Mouse (Mus musculus) MEL (cell line): Measurements from ENCODE around the gene Cd5. TPM values are rescaled to one million over a fixed set of nuclear protein-coding genes. Genes with fewer than 3 reads are reported as not detected.

Experiments
- DNase-seq: peaks from one replicate; pipeline ENCODE4 v3.0.0; 2011; ENCODE audit warnings: low read depth, low spot score
- H3K27ac ChIP-seq: 2 replicates; pipeline ENCODE4 v1.5.1; 2012; ENCODE audit warnings: low read depth, mild to moderate bottlenecking, control low read depth, low read length, moderate library complexity; ENCODE audit not compliant: control insufficient read depth
- H3K27me3 ChIP-seq, 2 experiments: fragments of 150-350 bp in 1 of 2; sonication (generic) in 1 of 2; 2 replicates each; pipeline ENCODE4 v1.6.1; 2012; ENCODE audit warnings: low read length in 2 of 2, mild to moderate bottlenecking in 2 of 2, improper control_type of control experiment in 1 of 2, moderate library complexity in 1 of 2; ENCODE audit not compliant: insufficient read depth in 2 of 2, control insufficient read depth in 1 of 2
- H3K36me3 ChIP-seq, 2 experiments: 2 replicates each; pipeline ENCODE4 v1.6.1; 2012 to 2014; ENCODE audit warnings: low read length in 2 of 2, improper control_type of control experiment in 1 of 2, inconsistent platforms in 1 of 2, mild to moderate bottlenecking in 1 of 2; ENCODE audit not compliant: insufficient read depth in 2 of 2, control insufficient read depth in 1 of 2
- H3K4me1 ChIP-seq, 2 experiments: fragments of 150-350 bp in 1 of 2; sonication (generic) in 1 of 2; 2 replicates each; pipeline ENCODE4 v1.6.1; 2012; ENCODE audit warnings: low read length in 2 of 2, improper control_type of control experiment in 1 of 2, mild to moderate bottlenecking in 1 of 2; ENCODE audit not compliant: insufficient read depth in 2 of 2, control insufficient read depth in 1 of 2
- H3K4me3 ChIP-seq, 2 experiments: fragments of 150-350 bp in 1 of 2; sonication (generic) in 1 of 2; 2 replicates each; pipeline ENCODE4 v1.5.1; 2012; ENCODE audit warnings: low read depth in 2 of 2, low read length in 2 of 2, mild to moderate bottlenecking in 2 of 2, moderate library complexity in 2 of 2, control low read depth in 1 of 2, improper control_type of control experiment in 1 of 2; ENCODE audit not compliant: control insufficient read depth in 1 of 2, insufficient read depth in 1 of 2
- H3K79me2 ChIP-seq: 2 replicates; pipeline ENCODE4 v1.6.1; 2012; ENCODE audit warnings: mild to moderate bottlenecking, low read length, moderate library complexity; ENCODE audit not compliant: control insufficient read depth, poor library complexity, insufficient read depth
- H3K9ac ChIP-seq: 2 replicates; pipeline ENCODE4 v1.6.1; 2012; ENCODE audit warnings: low read depth, mild to moderate bottlenecking, control low read depth, low read length, moderate library complexity; ENCODE audit not compliant: control insufficient read depth, poor library complexity, severe bottlenecking
- H3K9me3 ChIP-seq: fragments of 150-350 bp; sonication (generic); replicated peaks from 2 replicates; pipeline ENCODE4 v1.6.1; 2012; ENCODE audit warnings: mild to moderate bottlenecking, low read length, improper control_type of control experiment, moderate library complexity; ENCODE audit not compliant: insufficient read depth
- CHD1 ChIP-seq: IDR thresholded peaks from 2 replicates; pipeline ENCODE4 v1.6.1; 2012; ENCODE audit warnings: low read depth, mild to moderate bottlenecking, inconsistent platforms, low read length, improper control_type of control experiment
- CHD2 ChIP-seq: IDR thresholded peaks from 2 replicates; pipeline ENCODE4 v1.6.1; 2011; ENCODE audit warnings: low read length, improper control_type of control experiment
- CTCF ChIP-seq, 3 experiments: IDR thresholded peaks in 2 of 3; conservative IDR thresholded peaks in 1 of 3; 2 replicates each; pipeline ENCODE4 v1.5.1; 2011 to 2012; ENCODE audit warnings: low read length in 3 of 3, low read depth in 2 of 3, mild to moderate bottlenecking in 2 of 3, improper control_type of control experiment in 1 of 3, inconsistent platforms in 1 of 3, mixed read lengths in 1 of 3, moderate library complexity in 1 of 3; ENCODE audit not compliant: control insufficient read depth in 1 of 3, insufficient read depth in 1 of 3, poor library complexity in 1 of 3, severe bottlenecking in 1 of 3
- GATA1 ChIP-seq: IDR thresholded peaks from 2 replicates; pipeline ENCODE4 v1.6.1; 2011; ENCODE audit warnings: low read depth, low read length, improper control_type of control experiment
- MAX ChIP-seq: IDR thresholded peaks from 2 replicates; pipeline ENCODE4 v1.6.1; 2011; ENCODE audit warnings: low read length, improper control_type of control experiment
- MAZ ChIP-seq: IDR thresholded peaks from 2 replicates; pipeline ENCODE4 v1.6.1; 2012; ENCODE audit warnings: low read depth, mild to moderate bottlenecking, inconsistent platforms, low read length, improper control_type of control experiment
- MEF2A ChIP-seq: IDR thresholded peaks from 2 replicates; pipeline ENCODE4 v1.6.1; 2014; ENCODE audit warnings: low read depth, mild to moderate bottlenecking, inconsistent platforms, low read length, improper control_type of control experiment; ENCODE audit not compliant: poor library complexity, insufficient replicate concordance, severe bottlenecking; ENCODE audit errors: extremely low read depth
- MXI1 ChIP-seq: IDR thresholded peaks from 2 replicates; pipeline ENCODE4 v1.6.1; 2011; ENCODE audit warnings: mild to moderate bottlenecking, low read depth, low read length, improper control_type of control experiment
- MYC ChIP-seq: IDR thresholded peaks from 2 replicates; pipeline ENCODE4 v1.6.1; 2011; ENCODE audit warnings: low read depth, mild to moderate bottlenecking, low read length, improper control_type of control experiment, moderate library complexity
- NELFE ChIP-seq: IDR thresholded peaks from 2 replicates; pipeline ENCODE4 v1.6.1; 2011; ENCODE audit warnings: low read depth, low read length, improper control_type of control experiment
- NRF1 ChIP-seq: IDR thresholded peaks from 2 replicates; pipeline ENCODE4 v1.6.1; 2014; ENCODE audit warnings: low read depth, mild to moderate bottlenecking, inconsistent platforms, low read length, improper control_type of control experiment, moderate library complexity; ENCODE audit not compliant: poor library complexity, insufficient read depth, severe bottlenecking
- POLR2A ChIP-seq, 2 experiments: IDR thresholded peaks; 2 replicates each; pipeline ENCODE4 v1.6.1; 2011 to 2012; ENCODE audit warnings: low read length in 2 of 2, mild to moderate bottlenecking in 2 of 2, control low read depth in 1 of 2, improper control_type of control experiment in 1 of 2, low read depth in 1 of 2, moderate library complexity in 1 of 2; ENCODE audit not compliant: control insufficient read depth in 1 of 2, insufficient read depth in 1 of 2, poor library complexity in 1 of 2
- POLR2AphosphoS2 ChIP-seq: IDR thresholded peaks from 2 replicates; pipeline ENCODE4 v1.6.1; 2011; ENCODE audit warnings: low read length, improper control_type of control experiment
- RCOR1 ChIP-seq: IDR thresholded peaks from 2 replicates; pipeline ENCODE4 v1.6.1; 2012; ENCODE audit warnings: low read depth, mild to moderate bottlenecking, inconsistent platforms, low read length, improper control_type of control experiment
- TAL1 ChIP-seq: IDR thresholded peaks from 2 replicates; pipeline ENCODE4 v1.6.1; 2012; ENCODE audit warnings: mild to moderate bottlenecking, inconsistent platforms, low read length, moderate library complexity, mixed read lengths
- TCF12 ChIP-seq: IDR thresholded peaks from 2 replicates; pipeline ENCODE4 v1.6.1; 2014; ENCODE audit warnings: low read depth, mild to moderate bottlenecking, inconsistent platforms, low read length, improper control_type of control experiment, moderate library complexity
- USF2 ChIP-seq, 2 experiments: IDR thresholded peaks; 2 replicates each; pipeline ENCODE4 v1.6.1; 2011 to 2012; ENCODE audit warnings: improper control_type of control experiment in 2 of 2, low read length in 2 of 2, borderline replicate concordance in 1 of 2, inconsistent platforms in 1 of 2, low read depth in 1 of 2, mild to moderate bottlenecking in 1 of 2; ENCODE audit not compliant: insufficient read depth in 1 of 2
- ZC3H11A ChIP-seq: IDR thresholded peaks from 2 replicates; pipeline ENCODE4 v1.6.1; 2012; ENCODE audit warnings: low read depth, mild to moderate bottlenecking, inconsistent platforms, low read length, improper control_type of control experiment
- ZKSCAN1 ChIP-seq: IDR thresholded peaks from 2 replicates; pipeline ENCODE4 v1.6.1; 2012; ENCODE audit warnings: low read depth, mild to moderate bottlenecking, inconsistent platforms, low read length, improper control_type of control experiment, moderate library complexity
- polyA plus RNA-seq, 2 experiments: library from polyadenylated mRNA; stranded (reverse) in 1 of 2; unstranded in 1 of 2; fragments of >175 nt in 1 of 2; fragments of >200 nt in 1 of 2; gene quantifications; 2 replicates each; pipeline versions ENCODE4 v1.2.1 to v1.2.4; 2012; ENCODE audit warnings: low replicate concordance in 2 of 2, low read depth in 1 of 2; ENCODE audit not compliant: insufficient read length in 2 of 2, insufficient read depth in 1 of 2, missing spikeins in 1 of 2
- total RNA-seq: library from RNA; depleted of rRNA; stranded (reverse); fragments of 300-350 nt; gene quantifications from 2 replicates; pipeline ENCODE4 v1.2.3, GENCODE M21; 2012

Cd5 gene
- total and polyA plus RNA-seq, 3 experiments: not detected

- TF ChIP-seq GATA1 (no peak), MAZ (no peak), TAL1 (no peak), POLR2A (IDR thresholded peaks at IDR 0.05; ENCODE audit: control insufficient read depth in 1 of 2, insufficient read depth in 1 of 2, low read depth in 1 of 2, low read length in 2 of 2, poor library complexity in 1 of 2) (no peak), TCF12 (no peak), ZKSCAN1 (no peak), USF2 (IDR thresholded peaks at IDR 0.05; ENCODE audit: borderline replicate concordance in 1 of 2, insufficient read depth in 1 of 2, low read depth in 1 of 2, low read length in 2 of 2) (no peak), NRF1 (no peak), RCOR1 (no peak), MXI1 (no peak), CHD1 (no peak), CTCF (IDR thresholded peaks at IDR 0.05 in 2 of 3, conservative IDR thresholded peaks at IDR 0.05 in 1 of 3; ENCODE audit: control insufficient read depth in 1 of 3, insufficient read depth in 1 of 3, low read depth in 2 of 3, low read length in 3 of 3, poor library complexity in 1 of 3, severe bottlenecking in 1 of 3) (no peak), ZC3H11A (no peak), MAX (no peak), MYC (no peak), MEF2A (no peak), NELFE (no peak)
- no peak overlapping the region for H3K9ac ChIP-seq
- no peaks in the 10 kb centered on the region for H3K79me2 ChIP-seq
- no peak overlapping the region for H3K27ac ChIP-seq
- H3K9me3 ChIP-seq: no peaks in the 10 kb centered on the region
- H3K4me3 ChIP-seq: no peak overlapping the region
- H3K4me1 ChIP-seq: no peaks in the 10 kb centered on the region
- peaks cover 0 to 2% of the 10 kb centered on the region in 2 experiments; a peak in 2 of 4 replicates for H3K27me3 ChIP-seq
- DNase-seq: no peak
- no peaks in the 10 kb centered on the region for H3K36me3 ChIP-seq
Measured at GRCm38 (mm10) chr19:10729889-10730288, 8.9 kb downstream of the Cd5 start.

DNA sequence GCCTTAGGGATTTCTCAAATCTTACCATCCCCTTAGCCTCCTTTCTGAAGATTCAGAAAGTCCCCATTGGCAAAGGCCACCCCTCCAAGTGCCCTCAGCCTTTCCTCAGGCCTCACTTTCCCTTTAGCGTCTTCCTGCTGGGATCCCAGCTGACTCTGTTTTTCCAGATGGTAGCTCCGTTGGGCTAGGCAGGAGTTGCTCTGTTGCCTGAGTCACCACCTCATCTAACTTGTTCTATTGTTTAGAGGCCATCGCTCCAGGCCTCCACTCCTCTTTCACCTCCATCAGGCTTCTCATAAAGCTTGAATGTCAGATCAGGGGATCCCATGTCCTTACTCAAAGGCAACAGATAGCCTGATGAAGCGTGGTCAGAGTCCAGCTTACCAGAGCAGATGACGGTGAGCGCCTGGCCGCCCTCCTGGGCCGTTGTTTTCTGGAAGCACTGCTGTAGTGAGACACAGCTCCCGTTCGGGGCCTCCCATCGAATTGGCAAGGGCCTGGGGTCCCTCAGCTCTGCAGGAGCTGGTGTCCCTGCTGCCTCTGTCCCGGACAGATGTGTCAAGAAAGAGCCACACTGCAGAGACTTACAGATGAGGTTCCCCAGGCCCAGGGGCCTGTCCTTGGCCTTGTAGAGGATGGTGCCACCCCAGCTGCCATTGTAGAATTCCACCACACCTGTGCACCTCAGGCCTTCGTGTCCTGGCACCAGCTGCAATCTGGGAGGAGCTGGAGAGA, 14.0 kb downstream of the Cd5 start:
- Histone ChIP-seq H3K27me3 (peaks cover 0 to 2% of the 10 kb centered on the region in 2 experiments; a peak in 2 of 4 replicates), H3K79me2 (no peaks in the 10 kb centered on the region), H3K9ac (no peak overlapping the region), H3K36me3 (no peaks in the 10 kb centered on the region), H3K9me3 (no peaks in the 10 kb centered on the region), H3K27ac (no peak overlapping the region), H3K4me3 (no peak overlapping the region), H3K4me1 (no peaks in the 10 kb centered on the region)
- TF ChIP-seq POLR2AphosphoS2: no peak
- TF ChIP-seq CHD2: no peak
- no peak for DNase-seq
